Mouse (Mus musculus): ENCODE results near the gene Enah. TPM values are rescaled to one million over a fixed set of nuclear protein-coding genes. Genes with fewer than 3 reads are reported as not detected.

The Enah gene
- polyA plus RNA-seq, 1 experiment from 2014 or later, result 27.3 TPM

GRCm38 (mm10) chr1:181985880-181986279 is 33.9 kb downstream of the Enah start:
- H3K27ac ChIP-seq (ENCODE audit: low read length), result no peak overlapping the region
- peaks cover 7% of the 10 kb centered on the region for H3K4me1 ChIP-seq (ENCODE audit: control insufficient read depth, insufficient read depth, low read length)
- ATAC-seq, result no peak
- no peak overlapping the region for H3K9ac ChIP-seq (ENCODE audit: low read depth, low read length)
- H3K4me2 ChIP-seq (ENCODE audit: low read length), result no peak overlapping the region
- 53% methylated on average over 1 of the region's 1 CpGs for WGBS
- no peak overlapping the region for H3K4me3 ChIP-seq (ENCODE audit: low read depth, low read length)
- H3K36me3 ChIP-seq (ENCODE audit: control insufficient read depth, insufficient read depth, low read length), result no peaks in the 10 kb centered on the region
- H3K9me3 ChIP-seq (replicated peaks; ENCODE audit: control insufficient read depth, low read length, poor library complexity, severe bottlenecking), result no peaks in the 10 kb centered on the region
- H3K27me3 ChIP-seq (ENCODE audit: control insufficient read depth, insufficient read depth, low read depth, low read length), result no peaks in the 10 kb centered on the region

- H3K9me3 ChIP-seq (replicated peaks; ENCODE audit: control insufficient read depth, low read length, poor library complexity, severe bottlenecking), result no peaks in the 10 kb centered on the region
- WGBS, result 98% methylated on average over 2 of the region's 2 CpGs
- no peak overlapping the region for H3K9ac ChIP-seq (ENCODE audit: low read depth, low read length)
- H3K36me3 ChIP-seq (ENCODE audit: control insufficient read depth, insufficient read depth, low read length), result no peaks in the 10 kb centered on the region
- H3K27me3 ChIP-seq (ENCODE audit: control insufficient read depth, insufficient read depth, low read depth, low read length), result no peaks in the 10 kb centered on the region
- H3K4me2 ChIP-seq (ENCODE audit: low read length), result no peak overlapping the region
- no peak for ATAC-seq
- no peak overlapping the region for H3K27ac ChIP-seq (ENCODE audit: low read length)
- H3K4me1 ChIP-seq (ENCODE audit: control insufficient read depth, insufficient read depth, low read length), result peaks cover 7% of the 10 kb centered on the region
- H3K4me3 ChIP-seq (ENCODE audit: low read depth, low read length), result no peak overlapping the region
Measured at GRCm38 (mm10) chr1:181984811-181985210, 35.0 kb downstream of the Enah start.

- whole genome bisulfite sequencing, result 83% methylated on average over 14 of the region's 14 CpGs
Measured at GRCm38 (mm10) chr1:181980017-181980719, 39.6 kb downstream of the Enah start.

GRCm38 (mm10) chr1:181975510-181975909 is 44.3 kb downstream of the Enah start:
- Histone ChIP-seq H3K36me3 (ENCODE audit: control insufficient read depth, insufficient read depth, low read length) (no peaks in the 10 kb centered on the region), H3K27me3 (ENCODE audit: control insufficient read depth, insufficient read depth, low read depth, low read length) (no peaks in the 10 kb centered on the region), H3K4me3 (ENCODE audit: low read depth, low read length) (no peak overlapping the region), H3K4me1 (ENCODE audit: control insufficient read depth, insufficient read depth, low read length) (peaks cover 7% of the 10 kb centered on the region; the same call in 1 of the 2 replicates), H3K27ac (ENCODE audit: low read length) (no peak overlapping the region), H3K9ac (ENCODE audit: low read depth, low read length) (no peak overlapping the region), H3K9me3 (replicated peaks; ENCODE audit: control insufficient read depth, low read length, poor library complexity, severe bottlenecking) (no peaks in the 10 kb centered on the region), H3K4me2 (ENCODE audit: low read length) (no peak overlapping the region)
- WGBS, result 72% methylated on average over 3 of the region's 3 CpGs
- no peak for ATAC-seq

More at GRCm38 (mm10) chr1:181980017-181980719, 39.6 kb downstream of the Enah start:
- no peak overlapping the region for H3K27ac ChIP-seq (ENCODE audit: low read length)
- H3K27me3 ChIP-seq (ENCODE audit: control insufficient read depth, insufficient read depth, low read depth, low read length), result no peaks in the 10 kb centered on the region
- peaks cover 7% of the 10 kb centered on the region; the same call in 1 of the 2 replicates for H3K4me1 ChIP-seq (ENCODE audit: control insufficient read depth, insufficient read depth, low read length)
- ATAC-seq, result no peak
- no peaks in the 10 kb centered on the region for H3K36me3 ChIP-seq (ENCODE audit: control insufficient read depth, insufficient read depth, low read length)
- no peaks in the 10 kb centered on the region for H3K9me3 ChIP-seq (replicated peaks; ENCODE audit: control insufficient read depth, low read length, poor library complexity, severe bottlenecking)
- H3K9ac ChIP-seq (ENCODE audit: low read depth, low read length), result no peak overlapping the region
- H3K4me2 ChIP-seq (ENCODE audit: low read length), result no peak overlapping the region
- H3K4me3 ChIP-seq (ENCODE audit: low read depth, low read length), result no peak overlapping the region

GRCm38 (mm10) chr1:181974897-181975296 is 44.9 kb downstream of the Enah start:
- no peaks in the 10 kb centered on the region for H3K36me3 ChIP-seq (ENCODE audit: control insufficient read depth, insufficient read depth, low read length)
- H3K4me1 ChIP-seq (ENCODE audit: control insufficient read depth, insufficient read depth, low read length), result peaks cover 7% of the 10 kb centered on the region; the same call in 1 of the 2 replicates
- H3K4me3 ChIP-seq (ENCODE audit: low read depth, low read length), result no peak overlapping the region
- ATAC-seq, result no peak
- H3K9ac ChIP-seq (ENCODE audit: low read depth, low read length), result no peak overlapping the region
- H3K27ac ChIP-seq (ENCODE audit: low read length), result no peak overlapping the region
- H3K27me3 ChIP-seq (ENCODE audit: control insufficient read depth, insufficient read depth, low read depth, low read length), result no peaks in the 10 kb centered on the region
- no peak overlapping the region for H3K4me2 ChIP-seq (ENCODE audit: low read length)
- H3K9me3 ChIP-seq (replicated peaks; ENCODE audit: control insufficient read depth, low read length, poor library complexity, severe bottlenecking), result no peaks in the 10 kb centered on the region

- Histone ChIP-seq H3K9me3 (replicated peaks; ENCODE audit: control insufficient read depth, low read length, poor library complexity, severe bottlenecking) (no peaks in the 10 kb centered on the region), H3K27me3 (ENCODE audit: control insufficient read depth, insufficient read depth, low read depth, low read length) (no peaks in the 10 kb centered on the region), H3K27ac (ENCODE audit: low read length) (no peak overlapping the region), H3K4me2 (ENCODE audit: low read length) (no peak overlapping the region), H3K36me3 (ENCODE audit: control insufficient read depth, insufficient read depth, low read length) (no peaks in the 10 kb centered on the region), H3K4me3 (ENCODE audit: low read depth, low read length) (no peak overlapping the region), H3K4me1 (ENCODE audit: control insufficient read depth, insufficient read depth, low read length) (peaks cover 4% of the 10 kb centered on the region; the same call in 1 of the 2 replicates), H3K9ac (ENCODE audit: low read depth, low read length) (no peak overlapping the region)
- 89% methylated on average over 1 of the region's 1 CpGs for WGBS
- ATAC-seq, result no peak
Measured at GRCm38 (mm10) chr1:181965277-181965676, 54.5 kb downstream of the Enah start.

GRCm38 (mm10) chr1:181963827-181964226 is 56.0 kb downstream of the Enah start:
- no peak overlapping the region for H3K4me2 ChIP-seq (ENCODE audit: low read length)

GRCm38 (mm10) chr1:181963351-181963750 is 56.4 kb downstream of the Enah start:
- Histone ChIP-seq H3K4me2 (ENCODE audit: low read length) (no peak overlapping the region), H3K27me3 (ENCODE audit: control insufficient read depth, insufficient read depth, low read depth, low read length) (no peaks in the 10 kb centered on the region), H3K27ac (ENCODE audit: low read length) (no peak overlapping the region), H3K9ac (ENCODE audit: low read depth, low read length) (no peak overlapping the region), H3K9me3 (replicated peaks; ENCODE audit: control insufficient read depth, low read length, poor library complexity, severe bottlenecking) (no peaks in the 10 kb centered on the region), H3K36me3 (ENCODE audit: control insufficient read depth, insufficient read depth, low read length) (no peaks in the 10 kb centered on the region), H3K4me1 (ENCODE audit: control insufficient read depth, insufficient read depth, low read length) (peaks cover 4% of the 10 kb centered on the region; the same call in 1 of the 2 replicates), H3K4me3 (ENCODE audit: low read depth, low read length) (no peak overlapping the region)
- ATAC-seq, result no peak
- 95% methylated on average over 4 of the region's 4 CpGs for WGBS

More at GRCm38 (mm10) chr1:181963827-181964226, 56.0 kb downstream of the Enah start:
- Histone ChIP-seq H3K9ac (ENCODE audit: low read depth, low read length) (no peak overlapping the region), H3K27ac (ENCODE audit: low read length) (no peak overlapping the region), H3K9me3 (replicated peaks; ENCODE audit: control insufficient read depth, low read length, poor library complexity, severe bottlenecking) (no peaks in the 10 kb centered on the region), H3K36me3 (ENCODE audit: control insufficient read depth, insufficient read depth, low read length) (no peaks in the 10 kb centered on the region), H3K27me3 (ENCODE audit: control insufficient read depth, insufficient read depth, low read depth, low read length) (no peaks in the 10 kb centered on the region), H3K4me1 (ENCODE audit: control insufficient read depth, insufficient read depth, low read length) (peaks cover 4% of the 10 kb centered on the region; the same call in 1 of the 2 replicates), H3K4me3 (ENCODE audit: low read depth, low read length) (no peak overlapping the region)
- WGBS, result 69% methylated on average over 3 of the region's 3 CpGs
- ATAC-seq, result no peak

- no peaks in the 10 kb centered on the region; the same call in 1 of the 2 replicates for H3K4me1 ChIP-seq (ENCODE audit: control insufficient read depth, insufficient read depth, low read length)
- peaks cover 2% of the 10 kb centered on the region; the same call in 1 of the 2 replicates for H3K36me3 ChIP-seq (ENCODE audit: control insufficient read depth, insufficient read depth, low read length)
- ATAC-seq, result no peak
- H3K27ac ChIP-seq (ENCODE audit: low read length), result no peak overlapping the region
- H3K4me2 ChIP-seq (ENCODE audit: low read length), result no peak overlapping the region
- no peak overlapping the region for H3K9ac ChIP-seq (ENCODE audit: low read depth, low read length)
- H3K9me3 ChIP-seq (replicated peaks; ENCODE audit: control insufficient read depth, low read length, poor library complexity, severe bottlenecking), result no peaks in the 10 kb centered on the region
- H3K4me3 ChIP-seq (ENCODE audit: low read depth, low read length), result no peak overlapping the region
- no peaks in the 10 kb centered on the region for H3K27me3 ChIP-seq (ENCODE audit: control insufficient read depth, insufficient read depth, low read depth, low read length)
- WGBS, result 85% methylated on average over 3 of the region's 3 CpGs
Measured at GRCm38 (mm10) chr1:181960383-181960782, 59.4 kb downstream of the Enah start.

Measured in midbrain, embryonic 16.5 days (tissue).